Mouse (Mus musculus) CD4-positive, CD25-positive, alpha-beta regulatory T cell, adult 9 weeks (primary cell): ENCODE data around the gene Cnksr3. TPM values are rescaled to one million over a fixed set of nuclear protein-coding genes. Genes with fewer than 3 reads are reported as not detected.

ENCODE experiments used
- polyA plus RNA-seq: library from polyadenylated mRNA; unstranded; fragments of 100-300 nt; shearing (Covaris generic); gene quantifications from one replicate; pipeline ENCODE4 v1.2.1, GENCODE M21; 2017

Cnksr3 gene
- polyA plus RNA-seq = 6.6 TPM

GRCm38 (mm10) chr10:7211696-7212482 is at the start of gene Cnksr3:
TSS of gene Cnksr3 (minus strand) at chr10:7212237.

Other genes with a start within 250 kb of the Cnksr3 start
- gene Ipcef1, start 159.8 kb downstream of the Cnksr3 start, polyA plus RNA-seq = 147 TPM